In genomic region chr6:14903271-14903965, GRCm38 (mm10) we compare ENCODE assay signal across 11 mouse cellular contexts. TPM values are rescaled to one million over a fixed set of nuclear protein-coding genes. Genes with fewer than 3 reads are reported as not detected.
DNase-seq lines count a peak whose midpoint lies in the region; ATAC-seq and TF ChIP-seq lines count a peak whose summit lies in the region.
"Had no signal": no experiment of that assay in that cellular context is flagged by ENCODE, and none has a peak within 500 bp of the region (broad histone marks: within the 10 kb centered on the region; RNA-seq: fewer than 3 reads in every experiment).

No protein-coding gene starts in this region.

- ATAC-seq in kidney, embryonic 15.5 days (replicated peaks; ENCODE audit: low FRiP score), result no peak
- ATAC-seq in forebrain, postnatal 0 days, result no peak
- no peak for ATAC-seq in lung, embryonic 16.5 days (ENCODE audit: low read depth)
- ATAC-seq: CD4-positive, CD25-positive, alpha-beta regulatory T cell, adult 4 months had no signal

- no peak overlapping the region for H3K9ac ChIP-seq in kidney, embryonic 15.5 days
- H3K9ac ChIP-seq in forebrain, postnatal 0 days, result peak overlapping the region; percentile 18; the same call in 1 of the 2 replicates
- H3K9ac ChIP-seq in lung, embryonic 16.5 days (ENCODE audit: low read length), result peak overlapping the region; percentile 57

- no peaks in the 10 kb centered on the region for H3K9me3 ChIP-seq in kidney, embryonic 15.5 days (replicated peaks)
- no peaks in the 10 kb centered on the region for H3K9me3 ChIP-seq in forebrain, postnatal 0 days (ENCODE audit: low read length)
- H3K9me3 ChIP-seq in lung, embryonic 16.5 days (ENCODE audit: control insufficient read depth, low read length), result no peaks in the 10 kb centered on the region

- H3K27me3 ChIP-seq in kidney, embryonic 15.5 days, result peaks cover 42% of the 10 kb centered on the region
- no peaks in the 10 kb centered on the region for H3K27me3 ChIP-seq in forebrain, postnatal 0 days (ENCODE audit: insufficient read depth, low read length)
- H3K27me3 ChIP-seq in lung, embryonic 16.5 days (ENCODE audit: control insufficient read depth, insufficient read depth, low read depth, low read length), result no peaks in the 10 kb centered on the region

- H3K4me3 ChIP-seq in kidney, embryonic 15.5 days (replicated peaks), result no peak overlapping the region
- peak overlapping the region; percentile 73 for H3K4me3 ChIP-seq in forebrain, postnatal 0 days (ENCODE audit: low read depth, low read length)
- peak overlapping the region; percentile 85 for H3K4me3 ChIP-seq in lung, embryonic 16.5 days (ENCODE audit: low read length)

- DNase-seq in kidney, postnatal 25 days, result no peak
- no peak for DNase-seq in forebrain, postnatal 0 days
- DNase-seq in retina, postnatal 1 day, result peak; percentile 33
- no peak for DNase-seq in kidney, postnatal 10 days
- no peak for DNase-seq in spleen, postnatal 4 days (ENCODE audit: low spot score in 2 of 2)
- DNase-seq in urinary bladder, postnatal 36 days (ENCODE audit: low spot score in 2 of 2), result no peak
- DNase-seq: left cerebral cortex, postnatal 4 days had no signal

- no peak for TF ChIP-seq CTCF in forebrain, postnatal 0 days (IDR thresholded peaks at IDR 0.05; ENCODE audit: low read depth)

- H3K4me2 ChIP-seq in kidney, embryonic 15.5 days, result peak overlapping the region; percentile 23; the same call in 1 of the 2 replicates
- peak overlapping the region; percentile 94 for H3K4me2 ChIP-seq in forebrain, postnatal 0 days (ENCODE audit: low read depth)
- H3K4me2 ChIP-seq in lung, embryonic 16.5 days (ENCODE audit: low read depth, low read length), result peak overlapping the region; percentile 86

- H3K36me3 ChIP-seq in kidney, embryonic 15.5 days, result no peaks in the 10 kb centered on the region
- no peaks in the 10 kb centered on the region for H3K36me3 ChIP-seq in forebrain, postnatal 0 days (ENCODE audit: insufficient read depth)
- no peaks in the 10 kb centered on the region for H3K36me3 ChIP-seq in lung, embryonic 16.5 days (ENCODE audit: control insufficient read depth, insufficient read depth, low read length)

- 34% methylated on average over 5 of the region's 5 CpGs for WGBS in kidney, embryonic 15.5 days
- 51% methylated on average over 5 of the region's 5 CpGs for WGBS in forebrain, postnatal 0 days
- WGBS in lung, embryonic 16.5 days, result 7% methylated on average over 5 of the region's 5 CpGs

- no peak overlapping the region for H3K27ac ChIP-seq in kidney, embryonic 15.5 days
- H3K27ac ChIP-seq in forebrain, postnatal 0 days (ENCODE audit: low read depth, low read length), result no peak overlapping the region
- H3K27ac ChIP-seq in lung, embryonic 16.5 days (ENCODE audit: low read length), result peak overlapping the region; percentile 99

- H3K4me1 ChIP-seq in kidney, embryonic 15.5 days, result peaks cover 36% of the 10 kb centered on the region
- H3K4me1 ChIP-seq in forebrain, postnatal 0 days (ENCODE audit: insufficient read depth), result peaks cover 1% of the 10 kb centered on the region; the same call in 1 of the 2 replicates
- H3K4me1 ChIP-seq in lung, embryonic 16.5 days (replicated peaks; ENCODE audit: control insufficient read depth, insufficient read depth, low read length), result peaks cover 15% of the 10 kb centered on the region; the same call in 1 of the 2 replicates

RNA-seq across cellular contexts. Expression of gene Foxp2, which starts 2.3 kb away (rescaled TPM):
- 6.4 and 8.3 TPM in 2 replicates for polyA plus RNA-seq in kidney, embryonic 15.5 days (2015; fragmentation: Nextera tagmentation; extraction: Ambion mirVana)
- 39.6 and 50.8 TPM in 2 replicates for total RNA-seq in forebrain, postnatal 0 days (2014; rRNA removed)
- 18.3 and 37.2 TPM in 2 replicates for polyA plus RNA-seq in forebrain, postnatal 0 days (2015; fragmentation: Nextera tagmentation; extraction: Ambion mirVana)
- polyA plus RNA-seq in lung, embryonic 16.5 days (2015; fragmentation: Nextera tagmentation; extraction: Ambion mirVana), result 94.7 and 106 TPM in 2 replicates
- total RNA-seq: hematopoietic stem cell, adult 5-6 weeks had no signal

Comparison
In these comparisons a context has a peak if more than half of its experiments do, and no peak if none do; other contexts are left out.
1. H3K4me2 ChIP-seq: peak in every context shown above with its lines; median percentile 94 in forebrain, postnatal 0 days; 86 in lung, embryonic 16.5 days; 23 in kidney, embryonic 15.5 days.